Mouse (Mus musculus) liver, embryonic 16.5 days (tissue): Measurements from ENCODE around the gene Gm6763. TPM values are rescaled to one million over a fixed set of nuclear protein-coding genes. Genes with fewer than 3 reads are reported as not detected.
"Not testable (repeated sequence)": the region's sequence is repeated elsewhere in the genome, so short reads cannot be mapped to it uniquely, and the experiment has no call there.

Source experiments
- ATAC-seq: fragments of 200-750 bp; cut with Nextera tagmentation; 2 replicates; pipeline ENCODE4 v1.8.0; 2017; ENCODE audit warnings: low read depth, mild to moderate bottlenecking, moderate number of reproducible peaks, moderate library complexity
- H3K27ac ChIP-seq: fragments of 300-500 bp; sonication (generic); 2 replicates; pipeline ENCODE4 v1.5.1; 2014; ENCODE audit warnings: mild to moderate bottlenecking, low read length
- H3K27me3 ChIP-seq: fragments of 300-500 bp; sonication (generic); 2 replicates; pipeline ENCODE4 v1.6.1; 2014; ENCODE audit warnings: low read depth, low read length, mixed read lengths; ENCODE audit not compliant: control insufficient read depth, insufficient read depth
- H3K36me3 ChIP-seq: fragments of 300-500 bp; sonication (generic); 2 replicates; pipeline ENCODE4 v1.6.1; 2014; ENCODE audit warnings: mild to moderate bottlenecking; ENCODE audit not compliant: control insufficient read depth, insufficient read depth
- H3K4me1 ChIP-seq: fragments of 300-500 bp; sonication (generic); 2 replicates; pipeline ENCODE4 v1.6.1; 2014; ENCODE audit warnings: low read depth, low read length, mixed read lengths; ENCODE audit not compliant: control insufficient read depth
- H3K4me2 ChIP-seq: fragments of 300-500 bp; sonication (generic); 2 replicates; pipeline ENCODE4 v1.6.1; 2014; ENCODE audit warnings: low read depth, low read length, mixed read lengths
- H3K4me3 ChIP-seq: fragments of 300-500 bp; sonication (generic); 2 replicates; pipeline ENCODE4 v1.5.1; 2014; ENCODE audit warnings: low read depth, mild to moderate bottlenecking, low read length
- H3K9ac ChIP-seq: fragments of 300-500 bp; sonication (generic); 2 replicates; pipeline ENCODE4 v1.6.1; 2014; ENCODE audit warnings: low read depth, low read length
- H3K9me3 ChIP-seq: fragments of 300-500 bp; sonication (generic); replicated peaks from 2 replicates; pipeline ENCODE4 v1.6.1; 2016; ENCODE audit warnings: low read length; ENCODE audit not compliant: control insufficient read depth
- WGBS: fragments of 180-500 bp; shearing (Covaris S2); extraction: QIAGEN DNeasy Blood & Tissue Kit; methylation state at CpG from one replicate; pipeline ENCODE4 v1.1.7; 2014; ENCODE audit not compliant: insufficient replicate concordance; 5-methylcytosine and 5-hydroxymethylcytosine counted together
- polyA plus RNA-seq: library from polyadenylated mRNA; unstranded; fragments of >200 nt; fragmentation: Nextera tagmentation; extraction: Ambion mirVana; gene quantifications from 2 replicates; pipeline ENCODE4 v1.2.1, GENCODE M21; 2015

Gm6763 gene
- polyA plus RNA-seq: not detected in 2 replicates

DNA sequence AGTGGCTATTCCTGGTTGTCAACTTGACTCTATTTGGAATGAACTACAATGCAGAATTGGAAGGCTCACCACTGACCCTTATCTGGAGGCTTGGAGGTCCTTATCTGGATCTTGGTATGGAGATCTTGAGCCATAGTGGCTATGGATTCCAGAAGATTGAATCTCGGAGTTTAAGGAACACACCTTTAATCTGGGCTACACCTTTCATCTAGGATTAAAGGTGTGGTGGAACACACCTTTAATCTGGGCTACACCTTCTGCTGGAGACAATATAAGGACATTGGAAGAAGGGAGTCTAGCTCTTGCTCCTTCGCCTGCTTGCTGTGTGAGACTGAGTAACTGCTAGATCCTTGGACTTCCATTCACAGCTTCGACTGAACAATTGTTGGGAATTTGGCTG is at the start of gene Gm6763:
Gene Gm6763, plus strand, starts transcription at position 301 of the 400 bp plus-strand sequence.
- not testable (repeated sequence) for H3K9me3 ChIP-seq, H3K27me3 ChIP-seq, H3K36me3 ChIP-seq, H3K4me1 ChIP-seq, H3K4me2 ChIP-seq, H3K27ac ChIP-seq, H3K9ac ChIP-seq, H3K4me3 ChIP-seq, ATAC-seq
- WGBS: no CpG with 5 or more reads among the region's 3 CpGs

DNA sequence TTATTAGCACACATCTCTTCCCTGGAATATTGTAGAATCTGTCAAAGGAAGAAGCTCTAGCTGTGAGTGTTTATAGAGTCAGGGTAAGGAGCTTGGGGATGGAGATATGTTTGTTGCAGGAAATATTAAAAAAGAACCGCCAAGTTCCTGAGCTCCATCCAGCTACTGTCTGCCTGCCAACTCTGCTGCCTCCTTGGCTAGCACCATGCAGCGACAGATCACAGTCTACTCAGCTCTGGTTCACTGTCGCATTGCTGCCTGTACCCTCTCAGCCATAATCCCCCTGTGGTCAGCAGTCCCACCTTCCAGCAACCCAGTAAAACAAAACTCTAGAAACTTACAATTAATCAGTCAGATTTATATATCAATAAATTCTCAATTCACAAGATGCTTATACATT is 41.3 kb upstream of the Gm6763 start:
- Histone ChIP-seq H3K36me3 (no peaks in the 10 kb centered on the region), H3K9ac (no peak overlapping the region), H3K27me3 (no peaks in the 10 kb centered on the region), H3K9me3 (no peaks in the 10 kb centered on the region), H3K4me3 (no peak overlapping the region), H3K27ac (no peak overlapping the region), H3K4me2 (no peak overlapping the region), H3K4me1 (no peaks in the 10 kb centered on the region)
- WGBS: 63% methylated on average over 3 of the region's 3 CpGs
- ATAC-seq: no peak

DNA sequence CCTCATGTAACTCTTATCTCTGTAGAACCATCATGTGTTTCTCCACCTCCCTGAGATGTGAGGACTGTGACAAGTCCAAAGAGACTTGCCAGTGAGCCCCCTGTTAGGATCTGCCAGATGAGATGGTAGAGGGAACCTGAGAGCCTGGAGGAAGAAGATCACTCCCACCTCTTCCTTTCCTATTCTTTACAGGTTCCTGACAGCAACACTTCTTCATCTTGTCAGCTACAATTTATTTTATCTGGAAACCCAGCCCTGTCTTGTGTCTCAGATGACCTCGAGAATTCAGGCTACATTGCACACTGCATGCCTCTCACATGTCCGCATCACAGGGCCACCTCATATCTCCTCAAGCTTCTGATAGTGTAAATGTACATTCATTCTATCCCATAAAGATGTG is 33.0 kb upstream of the Gm6763 start:
- Histone ChIP-seq H3K9ac (no peak overlapping the region), H3K27ac (no peak overlapping the region), H3K4me1 (no peaks in the 10 kb centered on the region), H3K4me2 (no peak overlapping the region), H3K27me3 (no peaks in the 10 kb centered on the region), H3K4me3 (no peak overlapping the region), H3K9me3 (no peaks in the 10 kb centered on the region), H3K36me3 (no peaks in the 10 kb centered on the region)
- ATAC-seq: no peak
- WGBS: 41% methylated on average over 2 of the region's 2 CpGs

DNA sequence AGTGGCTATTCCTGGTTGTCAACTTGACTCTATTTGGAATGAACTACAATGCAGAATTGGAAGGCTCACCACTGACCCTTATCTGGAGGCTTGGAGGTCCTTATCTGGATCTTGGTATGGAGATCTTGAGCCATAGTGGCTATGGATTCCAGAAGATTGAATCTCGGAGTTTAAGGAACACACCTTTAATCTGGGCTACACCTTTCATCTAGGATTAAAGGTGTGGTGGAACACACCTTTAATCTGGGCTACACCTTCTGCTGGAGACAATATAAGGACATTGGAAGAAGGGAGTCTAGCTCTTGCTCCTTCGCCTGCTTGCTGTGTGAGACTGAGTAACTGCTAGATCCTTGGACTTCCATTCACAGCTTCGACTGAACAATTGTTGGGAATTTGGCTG is 8.6 kb upstream of the Gm6763 start, which contains the start of gene Gm21293:
Gene Gm21293, plus strand, starts transcription at position 301 of the 400 bp plus-strand sequence.
- no CpG with 5 or more reads among the region's 3 CpGs for WGBS
- ATAC-seq, H3K27ac ChIP-seq: not testable (repeated sequence)

DNA sequence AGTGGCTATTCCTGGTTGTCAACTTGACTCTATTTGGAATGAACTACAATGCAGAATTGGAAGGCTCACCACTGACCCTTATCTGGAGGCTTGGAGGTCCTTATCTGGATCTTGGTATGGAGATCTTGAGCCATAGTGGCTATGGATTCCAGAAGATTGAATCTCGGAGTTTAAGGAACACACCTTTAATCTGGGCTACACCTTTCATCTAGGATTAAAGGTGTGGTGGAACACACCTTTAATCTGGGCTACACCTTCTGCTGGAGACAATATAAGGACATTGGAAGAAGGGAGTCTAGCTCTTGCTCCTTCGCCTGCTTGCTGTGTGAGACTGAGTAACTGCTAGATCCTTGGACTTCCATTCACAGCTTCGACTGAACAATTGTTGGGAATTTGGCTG is 8.4 kb downstream of the Gm6763 start, which contains the start of gene Gm8764:
Gene Gm8764, plus strand, starts transcription at position 301 of the 400 bp plus-strand sequence.
- not testable (repeated sequence) for H3K9me3 ChIP-seq, H3K27ac ChIP-seq, ATAC-seq, H3K36me3 ChIP-seq, H3K4me1 ChIP-seq, H3K27me3 ChIP-seq, H3K4me3 ChIP-seq, H3K9ac ChIP-seq, H3K4me2 ChIP-seq
- no CpG with 5 or more reads among the region's 3 CpGs for WGBS

More for the DNA sequence above, 8.6 kb upstream of the Gm6763 start, which contains the start of gene Gm21293:
- not testable (repeated sequence) for H3K36me3 ChIP-seq, H3K27me3 ChIP-seq, H3K4me3 ChIP-seq, H3K9ac ChIP-seq, H3K9me3 ChIP-seq, H3K4me2 ChIP-seq, H3K4me1 ChIP-seq

DNA sequence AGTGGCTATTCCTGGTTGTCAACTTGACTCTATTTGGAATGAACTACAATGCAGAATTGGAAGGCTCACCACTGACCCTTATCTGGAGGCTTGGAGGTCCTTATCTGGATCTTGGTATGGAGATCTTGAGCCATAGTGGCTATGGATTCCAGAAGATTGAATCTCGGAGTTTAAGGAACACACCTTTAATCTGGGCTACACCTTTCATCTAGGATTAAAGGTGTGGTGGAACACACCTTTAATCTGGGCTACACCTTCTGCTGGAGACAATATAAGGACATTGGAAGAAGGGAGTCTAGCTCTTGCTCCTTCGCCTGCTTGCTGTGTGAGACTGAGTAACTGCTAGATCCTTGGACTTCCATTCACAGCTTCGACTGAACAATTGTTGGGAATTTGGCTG is 16.9 kb downstream of the Gm6763 start, which contains the start of gene Gm21304:
Gene Gm21304, plus strand, starts transcription at position 301 of the 400 bp plus-strand sequence.
- H3K9ac ChIP-seq: not testable (repeated sequence)

DNA sequence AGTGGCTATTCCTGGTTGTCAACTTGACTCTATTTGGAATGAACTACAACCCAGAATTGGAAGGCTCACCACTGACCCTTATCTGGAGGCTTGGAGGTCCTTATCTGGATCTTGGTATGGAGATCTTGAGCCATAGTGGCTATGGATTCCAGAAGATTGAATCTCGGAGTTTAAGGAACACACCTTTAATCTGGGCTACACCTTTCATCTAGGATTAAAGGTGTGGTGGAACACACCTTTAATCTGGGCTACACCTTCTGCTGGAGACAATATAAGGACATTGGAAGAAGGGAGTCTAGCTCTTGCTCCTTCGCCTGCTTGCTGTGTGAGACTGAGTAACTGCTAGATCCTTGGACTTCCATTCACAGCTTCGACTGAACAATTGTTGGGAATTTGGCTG is 25.4 kb downstream of the Gm6763 start, which contains the start of gene Gm21312:
Gene Gm21312, plus strand, starts transcription at position 301 of the 400 bp plus-strand sequence.
- no CpG with 5 or more reads among the region's 3 CpGs for WGBS
- ATAC-seq: not testable (repeated sequence)

More for the DNA sequence above, 16.9 kb downstream of the Gm6763 start, which contains the start of gene Gm21304:
- H3K4me2 ChIP-seq, H3K36me3 ChIP-seq, H3K27me3 ChIP-seq, ATAC-seq, H3K9me3 ChIP-seq, H3K4me3 ChIP-seq, H3K4me1 ChIP-seq, H3K27ac ChIP-seq: not testable (repeated sequence)
- WGBS: no CpG with 5 or more reads among the region's 3 CpGs

DNA sequence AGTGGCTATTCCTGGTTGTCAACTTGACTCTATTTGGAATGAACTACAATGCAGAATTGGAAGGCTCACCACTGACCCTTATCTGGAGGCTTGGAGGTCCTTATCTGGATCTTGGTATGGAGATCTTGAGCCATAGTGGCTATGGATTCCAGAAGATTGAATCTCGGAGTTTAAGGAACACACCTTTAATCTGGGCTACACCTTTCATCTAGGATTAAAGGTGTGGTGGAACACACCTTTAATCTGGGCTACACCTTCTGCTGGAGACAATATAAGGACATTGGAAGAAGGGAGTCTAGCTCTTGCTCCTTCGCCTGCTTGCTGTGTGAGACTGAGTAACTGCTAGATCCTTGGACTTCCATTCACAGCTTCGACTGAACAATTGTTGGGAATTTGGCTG is 33.9 kb downstream of the Gm6763 start, which contains the start of gene Gm20765:
Gene Gm20765, plus strand, starts transcription at position 301 of the 400 bp plus-strand sequence.
- H3K4me3 ChIP-seq, H3K36me3 ChIP-seq, H3K27me3 ChIP-seq, H3K4me1 ChIP-seq, H3K27ac ChIP-seq, H3K9me3 ChIP-seq, H3K9ac ChIP-seq, ATAC-seq, H3K4me2 ChIP-seq: not testable (repeated sequence)
- no CpG with 5 or more reads among the region's 3 CpGs for WGBS

More for the DNA sequence above, 25.4 kb downstream of the Gm6763 start, which contains the start of gene Gm21312:
- H3K36me3 ChIP-seq, H3K4me2 ChIP-seq, H3K4me1 ChIP-seq, H3K27me3 ChIP-seq, H3K27ac ChIP-seq, H3K9ac ChIP-seq, H3K9me3 ChIP-seq, H3K4me3 ChIP-seq: not testable (repeated sequence)

DNA sequence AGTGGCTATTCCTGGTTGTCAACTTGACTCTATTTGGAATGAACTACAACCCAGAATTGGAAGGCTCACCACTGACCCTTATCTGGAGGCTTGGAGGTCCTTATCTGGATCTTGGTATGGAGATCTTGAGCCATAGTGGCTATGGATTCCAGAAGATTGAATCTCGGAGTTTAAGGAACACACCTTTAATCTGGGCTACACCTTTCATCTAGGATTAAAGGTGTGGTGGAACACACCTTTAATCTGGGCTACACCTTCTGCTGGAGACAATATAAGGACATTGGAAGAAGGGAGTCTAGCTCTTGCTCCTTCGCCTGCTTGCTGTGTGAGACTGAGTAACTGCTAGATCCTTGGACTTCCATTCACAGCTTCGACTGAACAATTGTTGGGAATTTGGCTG is 42.4 kb downstream of the Gm6763 start, which contains the start of gene Gm4340:
Gene Gm4340, plus strand, starts transcription at position 301 of the 400 bp plus-strand sequence.
- not testable (repeated sequence) for H3K9ac ChIP-seq, H3K36me3 ChIP-seq, H3K4me2 ChIP-seq, H3K27ac ChIP-seq, H3K4me1 ChIP-seq, H3K4me3 ChIP-seq, ATAC-seq, H3K27me3 ChIP-seq, H3K9me3 ChIP-seq
- no CpG with 5 or more reads among the region's 3 CpGs for WGBS
